Mouse (Mus musculus): Measurements from ENCODE around the gene Apoa4.

Apoa4 gene

DNA sequence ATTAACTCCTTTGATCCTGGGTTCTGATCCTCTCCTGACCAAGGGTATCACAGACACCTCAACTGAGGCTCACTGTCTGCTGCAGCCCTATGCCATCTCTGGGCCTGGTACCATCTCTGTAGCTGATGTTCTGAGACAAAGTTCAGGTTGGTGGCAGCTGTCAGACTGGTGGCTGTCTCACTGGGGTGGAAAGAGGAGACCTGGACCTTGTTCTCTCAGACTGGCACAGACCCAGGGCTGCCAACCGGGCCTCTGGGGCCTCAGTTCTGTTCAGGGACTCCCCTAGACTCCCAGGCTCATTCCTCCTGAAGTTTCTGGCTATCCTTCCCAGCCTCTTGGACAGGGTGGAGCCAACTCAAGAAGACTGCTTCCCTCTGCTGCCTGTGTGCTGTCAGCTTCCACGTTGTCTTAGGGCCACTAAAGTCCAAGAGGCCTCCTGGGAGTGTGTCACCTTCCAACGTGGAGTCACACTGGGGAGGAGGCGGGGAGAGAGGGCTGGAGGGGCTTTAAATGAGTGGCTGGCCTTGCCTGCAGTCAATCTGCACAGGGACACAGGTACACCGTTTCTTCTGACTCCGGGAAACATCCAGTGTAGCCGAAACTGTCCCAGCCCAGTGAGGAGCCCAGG is at the start of gene Apoa4:
Gene Apoa4, plus strand, starts transcription at position 171 of the 628 bp plus-strand sequence.
- DNase-seq: no peak

DNA sequence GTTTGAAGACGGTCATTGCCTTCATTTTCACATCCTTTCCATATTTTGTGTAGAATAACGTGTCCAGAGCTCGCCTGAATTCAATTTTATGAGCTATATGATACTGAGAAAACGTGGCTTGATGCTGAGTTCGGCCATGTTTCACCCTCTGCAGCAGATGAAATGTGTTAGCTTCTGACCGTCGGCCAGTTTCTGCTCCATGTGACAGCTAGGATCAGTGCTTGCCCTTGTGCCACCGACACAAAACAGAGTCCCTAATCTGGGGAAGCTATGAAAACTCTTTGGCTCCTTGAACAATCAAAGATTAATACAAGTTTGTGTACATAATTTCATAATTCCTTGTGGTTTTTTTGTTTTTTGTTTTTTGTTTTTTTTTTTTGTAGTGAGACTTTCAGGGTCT is 49.3 kb upstream of the Apoa4 start:
- no peak for DNase-seq

- DNase-seq: no peak
Observed at GRCm38 (mm10) chr9:46191644-46192043, 48.9 kb upstream of the Apoa4 start.

DNA sequence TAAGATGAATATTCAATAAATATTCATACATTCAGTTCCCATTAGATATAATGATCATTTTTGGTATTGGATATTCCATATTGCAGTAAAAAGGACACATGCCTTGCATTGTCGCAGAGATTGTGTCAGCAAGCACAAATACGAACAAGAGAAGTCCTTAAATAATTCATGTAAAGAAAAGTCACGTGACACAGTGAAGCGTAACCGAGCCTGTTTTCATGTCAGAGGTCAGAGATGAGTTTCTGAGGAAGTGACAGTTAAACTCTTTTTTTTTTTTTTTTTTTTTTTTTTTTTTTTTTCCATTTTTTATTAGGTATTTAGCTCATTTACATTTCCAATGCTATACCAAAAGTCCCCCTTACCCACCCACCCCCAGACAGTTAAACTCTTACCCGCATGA is 47.9 kb upstream of the Apoa4 start:
- DNase-seq: no peak

GRCm38 (mm10) chr9:46194809-46195208 is 45.7 kb upstream of the Apoa4 start:
- DNase-seq: no peak

- no peak for DNase-seq
Observed at GRCm38 (mm10) chr9:46196699-46197169, 43.8 kb upstream of the Apoa4 start.

DNA sequence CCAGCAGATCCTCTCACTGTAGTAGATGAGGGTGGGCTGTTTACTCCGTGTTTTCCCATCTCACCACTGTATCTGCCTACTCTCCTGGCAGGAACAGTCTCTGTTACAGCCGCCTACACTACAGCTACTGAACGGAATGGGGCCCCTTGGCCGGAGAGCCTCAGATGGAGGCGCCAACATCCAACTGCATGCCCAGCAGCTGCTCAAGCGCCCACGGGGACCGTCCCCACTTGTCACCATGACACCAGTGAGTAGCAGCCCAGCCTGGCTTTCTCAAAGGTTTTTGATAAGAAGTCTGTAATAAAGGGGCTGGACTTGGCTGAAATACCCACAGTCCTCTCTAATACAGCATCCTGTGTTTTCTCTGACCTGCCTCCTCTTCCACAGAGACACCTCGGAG is 42.0 kb upstream of the Apoa4 start:
- no peak for DNase-seq

DNA sequence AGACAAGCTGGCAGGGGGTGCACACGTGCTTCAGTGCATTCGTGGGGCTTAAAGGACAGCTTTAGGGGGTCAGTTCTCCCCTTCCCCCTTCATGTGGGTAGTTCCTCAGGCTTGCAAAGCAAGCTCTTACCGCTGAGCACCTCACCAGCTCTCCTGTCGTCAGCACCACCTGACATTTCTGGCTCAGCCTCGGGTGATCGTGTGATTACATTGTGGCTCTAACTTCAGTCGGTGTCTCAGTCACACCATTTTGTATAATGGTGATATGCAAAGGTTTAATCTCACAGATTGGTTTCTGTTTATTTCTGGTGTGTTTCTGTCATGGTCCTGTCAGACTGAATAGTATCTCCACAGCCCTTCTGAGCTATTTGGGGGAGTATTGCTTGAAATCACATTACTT is 41.6 kb upstream of the Apoa4 start:
- DNase-seq: no peak

- DNase-seq: no peak
Observed at GRCm38 (mm10) chr9:46199609-46200008, 40.9 kb upstream of the Apoa4 start.

- no peak for DNase-seq
Observed at GRCm38 (mm10) chr9:46206834-46207500, 33.5 kb upstream of the Apoa4 start.

GRCm38 (mm10) chr9:46207501-46207869 is 33.0 kb upstream of the Apoa4 start:
- DNase-seq: no peak

DNA sequence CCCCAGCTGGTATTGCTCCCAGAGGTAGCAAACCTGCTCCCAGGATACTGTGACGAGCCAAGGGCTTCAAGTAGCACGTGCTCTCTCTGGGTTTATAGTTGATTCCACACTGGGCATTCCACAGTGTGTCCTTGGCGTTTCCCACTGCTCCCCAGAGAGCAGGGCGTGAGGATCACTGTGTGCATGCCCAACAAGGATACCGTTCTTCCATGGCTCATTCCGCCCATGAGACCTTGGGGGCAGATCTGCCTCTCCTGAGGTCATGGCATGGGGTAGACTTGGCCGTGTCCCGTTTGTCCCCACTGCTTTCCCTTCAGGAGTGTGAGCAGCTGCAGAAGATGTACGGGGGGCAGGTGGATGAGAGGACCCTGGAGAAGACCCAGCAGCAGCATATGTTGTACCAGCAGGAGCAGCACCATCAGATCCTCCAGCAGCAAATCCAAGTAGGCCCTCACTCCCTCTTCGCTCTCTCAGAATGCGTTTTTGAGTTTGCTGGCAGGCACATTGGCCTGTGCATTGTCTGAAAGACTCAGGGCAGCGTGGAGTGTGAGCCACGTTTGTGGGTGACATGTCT is 32.0 kb upstream of the Apoa4 start:
- DNase-seq: no peak

DNA sequence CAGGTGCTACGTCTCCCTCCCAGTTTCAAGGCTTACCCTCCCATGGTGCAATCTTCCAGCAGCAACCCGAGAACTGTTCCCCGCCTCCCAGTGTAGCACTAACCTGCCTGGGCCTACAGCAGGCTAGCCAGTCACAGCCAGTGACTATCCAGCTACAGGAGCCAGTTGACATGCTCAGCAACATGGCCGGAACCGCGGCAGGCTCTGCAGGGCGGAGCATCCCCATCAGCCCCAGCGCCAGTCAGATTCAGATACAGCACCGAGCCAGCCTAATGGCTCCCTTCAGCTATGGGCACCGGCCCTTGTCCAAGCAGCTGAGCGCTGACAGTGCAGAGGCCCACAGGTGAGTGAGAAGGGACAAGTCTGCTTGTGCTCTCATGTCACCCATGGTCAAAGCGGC is 30.0 kb upstream of the Apoa4 start:
- DNase-seq: no peak

- DNase-seq: no peak
Observed at GRCm38 (mm10) chr9:46214276-46214675, 26.2 kb upstream of the Apoa4 start.

- no peak for DNase-seq
Observed at GRCm38 (mm10) chr9:46214946-46215337, 25.6 kb upstream of the Apoa4 start.

DNA sequence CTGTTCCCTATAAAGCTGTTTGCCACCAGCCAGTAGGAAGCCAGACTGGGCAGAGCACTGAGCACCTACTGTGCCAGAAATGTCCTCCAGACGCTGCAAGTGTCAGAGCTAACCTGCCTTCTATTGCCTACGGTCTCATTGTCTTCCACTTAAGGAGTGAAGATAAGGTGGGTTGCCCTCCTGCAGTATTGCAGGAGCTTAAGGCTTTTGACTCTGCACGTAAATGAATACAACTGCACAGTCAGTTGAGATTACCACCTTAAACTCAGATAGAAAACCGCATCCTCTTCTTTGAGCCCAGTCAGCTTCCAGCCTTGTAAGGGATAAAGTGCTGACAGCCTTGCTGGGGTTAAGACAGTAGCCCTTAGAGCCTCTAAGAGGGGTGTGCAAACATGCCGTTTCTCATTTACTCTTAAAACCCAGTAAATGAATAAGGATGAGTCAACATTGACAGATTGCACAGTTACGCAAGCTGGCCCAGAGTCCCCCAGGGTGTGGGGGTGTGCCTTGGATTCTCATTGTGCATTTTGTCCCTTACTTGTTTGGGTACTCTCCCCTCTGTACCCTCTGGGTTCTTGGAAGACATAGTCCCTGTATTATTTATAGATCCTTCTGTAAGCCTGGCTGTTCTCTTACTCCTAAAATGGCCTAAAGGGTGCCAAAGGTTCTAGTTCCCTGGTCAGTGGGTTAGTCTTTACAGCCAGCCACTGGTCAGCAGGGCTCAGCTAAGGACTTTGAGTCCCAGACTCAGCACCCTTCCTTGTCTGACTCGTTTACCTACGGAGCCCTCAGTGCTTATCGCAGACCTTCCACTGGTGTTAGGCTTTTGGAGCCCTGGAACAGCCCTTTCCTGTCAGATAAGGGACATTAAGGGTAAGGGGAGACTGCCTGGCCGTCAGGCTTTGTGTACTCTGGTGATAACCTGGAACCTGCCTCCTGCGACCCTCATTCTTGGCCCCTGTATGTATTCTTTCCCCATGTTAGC is 24.9 kb upstream of the Apoa4 start:
- no peak for DNase-seq

- no peak for DNase-seq
Observed at GRCm38 (mm10) chr9:46216744-46217470, 23.6 kb upstream of the Apoa4 start.

GRCm38 (mm10) chr9:46218176-46218575 is 22.3 kb upstream of the Apoa4 start:
- DNase-seq: no peak

DNA sequence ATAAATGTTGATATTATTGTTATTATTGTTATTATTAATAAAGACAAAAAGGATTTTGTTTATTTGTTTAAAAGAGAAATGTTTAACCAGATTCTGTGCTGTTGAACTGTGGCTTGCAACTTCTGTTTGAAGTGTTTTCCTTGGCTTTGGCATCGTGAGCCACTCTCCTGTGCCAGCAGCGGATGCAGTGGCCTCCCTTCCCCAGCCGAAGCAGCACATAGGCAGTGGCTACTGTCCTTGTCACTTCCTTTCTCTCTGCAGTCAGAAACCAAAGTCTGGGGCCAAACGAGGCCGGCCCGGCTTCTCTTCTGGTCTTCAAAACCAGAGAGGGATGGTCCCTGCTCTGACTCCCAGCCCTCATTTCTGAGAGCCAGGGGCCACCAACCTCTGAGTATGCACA is 17.4 kb upstream of the Apoa4 start:
- no peak for DNase-seq

DNA sequence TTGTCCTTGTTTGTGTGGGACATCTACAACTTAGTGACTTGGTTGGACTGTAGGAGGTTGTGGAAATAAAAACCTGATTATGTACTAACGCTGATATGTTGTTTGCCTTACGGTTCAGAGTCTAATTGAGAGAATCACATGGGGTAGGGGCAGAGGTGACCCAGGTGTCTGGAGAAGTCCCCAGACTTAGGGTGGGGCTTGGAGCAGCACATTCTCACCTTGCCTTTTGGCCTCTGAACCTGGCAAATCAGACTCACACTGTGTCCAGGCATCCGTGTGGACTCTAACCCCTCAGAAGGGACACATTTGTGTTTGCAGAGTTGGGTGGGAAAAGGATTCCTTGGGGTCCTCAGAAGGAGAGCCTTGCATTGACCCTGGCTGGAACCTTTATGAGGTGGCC is 16.4 kb upstream of the Apoa4 start:
- no peak for DNase-seq

DNA sequence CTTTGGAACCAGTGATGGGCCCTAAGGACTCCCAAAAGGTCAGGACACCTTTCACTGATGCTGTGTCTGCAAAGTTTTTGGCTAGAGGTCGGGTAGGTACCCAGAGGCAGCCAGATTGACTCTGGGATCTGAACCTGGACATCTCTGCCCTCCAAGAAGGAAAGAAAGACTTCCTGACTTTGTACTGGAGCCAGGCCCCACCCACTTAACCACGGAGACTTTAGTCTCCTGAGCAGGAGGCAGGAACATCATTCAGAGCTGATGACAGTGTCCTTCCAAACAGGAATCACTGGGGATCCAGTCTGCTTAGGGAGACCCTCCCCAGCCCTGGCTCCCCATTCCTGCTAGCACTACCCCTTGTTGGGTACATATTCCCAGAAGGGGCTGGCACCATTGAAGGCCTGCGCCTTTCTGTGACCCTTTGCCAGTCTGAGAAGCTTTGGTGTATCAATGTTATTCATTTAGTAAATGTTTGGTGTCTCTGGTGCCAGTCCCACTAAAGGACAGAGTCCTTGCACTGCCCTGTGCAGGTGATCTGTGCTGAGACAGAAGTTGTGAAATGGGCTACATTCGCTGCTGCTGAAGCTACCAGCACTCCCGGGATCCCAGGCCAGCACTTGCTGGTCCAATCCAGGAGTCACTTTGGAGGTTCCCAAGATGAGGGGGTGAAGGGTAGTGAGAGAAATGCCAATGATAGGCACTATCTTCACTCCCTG is 15.4 kb upstream of the Apoa4 start:
- no peak for DNase-seq
